Mouse (Mus musculus) gastrocnemius, postnatal 14 days (tissue): ENCODE data around the gene Jmjd7. TPM values are rescaled to one million over a fixed set of nuclear protein-coding genes. Genes with fewer than 3 reads are reported as not detected.

ENCODE experiments used
- DNase-seq: peaks from one replicate; pipeline ENCODE4 v3.0.0; 2021; ENCODE audit warnings: mixed read lengths
- intact Hi-C: fragments of 180-260 bp; cut with DNase I; formaldehyde crosslinking; loops from one replicate; pipeline ENCODE4 v1.15.1; 2025; ENCODE audit warnings: low total_unique reads
- microRNA-seq, 2 experiments: library from miRNA; unstranded; fragments of <30 nt; microRNA quantifications; one replicate each; pipeline ENCODE4 v1.2.0; 2021
- total RNA-seq, 2 experiments: library from RNA; stranded (reverse); gene quantifications; 2 replicates each; pipeline ENCODE4 v1.2.3; 2021

The Jmjd7 gene
- total RNA-seq, 2 experiments from 2014 or later = 3.0 to 4.7 TPM

DNA sequence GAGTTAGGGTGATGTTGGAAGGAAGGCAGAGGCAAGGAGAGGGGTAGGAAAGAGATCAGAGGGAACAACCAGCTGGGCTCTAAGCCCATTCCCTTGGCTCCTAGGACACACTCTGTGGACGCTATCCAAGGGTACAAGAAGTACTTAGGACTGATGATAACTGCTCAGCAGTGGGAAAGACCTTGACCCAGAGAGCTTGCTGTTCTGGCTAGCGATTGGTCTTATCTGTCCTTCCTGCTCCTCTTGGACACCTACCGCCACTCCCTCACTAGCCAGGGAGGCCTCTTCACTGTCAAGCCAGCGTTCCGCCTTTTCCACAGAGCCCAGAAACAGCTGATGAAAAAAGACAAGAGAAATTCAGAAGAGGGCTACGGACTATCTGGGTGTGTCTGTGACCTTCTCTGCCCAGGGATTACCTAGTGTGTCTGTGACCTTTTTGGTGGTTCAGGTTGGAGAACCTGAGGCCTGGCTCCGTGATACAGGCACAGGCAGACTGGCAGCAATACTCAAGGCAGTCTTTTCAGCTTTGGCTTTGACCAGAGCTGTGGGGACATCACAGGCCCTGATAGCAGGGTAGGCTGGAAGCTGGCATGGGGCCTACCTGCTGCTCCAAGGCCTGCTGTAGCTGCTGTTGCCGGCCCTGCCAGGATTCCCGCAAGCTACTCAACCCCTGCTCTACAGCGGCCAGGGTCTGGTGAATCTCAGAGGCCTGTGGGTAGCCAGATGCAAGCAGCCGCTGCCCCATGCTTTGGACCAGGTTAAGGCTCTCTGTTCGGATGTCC lies 27.7 kb downstream of the Jmjd7 start:
- intact Hi-C loops = no loop called here
- no peak for DNase-seq

DNA sequence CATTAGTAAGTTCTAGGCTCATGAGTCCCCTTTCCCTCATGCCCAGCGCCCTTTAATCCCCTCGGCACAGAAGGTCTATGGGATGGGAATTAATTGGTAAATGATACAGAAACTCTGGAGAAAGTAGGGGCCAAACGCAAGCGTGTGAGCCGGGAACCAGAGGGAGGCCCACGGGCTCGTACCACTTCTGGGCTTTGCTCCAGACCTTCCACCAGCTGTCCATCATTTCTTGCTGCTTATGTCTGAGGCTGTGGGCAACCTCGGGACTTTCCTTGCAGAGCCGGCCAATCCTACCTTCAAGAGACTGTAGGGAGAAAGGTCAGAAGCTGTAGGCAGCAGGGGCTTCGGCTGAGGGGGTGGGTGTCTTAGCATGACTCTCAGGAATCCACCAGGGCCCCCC lies 28.6 kb downstream of the Jmjd7 start:
- intact Hi-C loops = no loop called here
- DNase-seq = no peak

DNA sequence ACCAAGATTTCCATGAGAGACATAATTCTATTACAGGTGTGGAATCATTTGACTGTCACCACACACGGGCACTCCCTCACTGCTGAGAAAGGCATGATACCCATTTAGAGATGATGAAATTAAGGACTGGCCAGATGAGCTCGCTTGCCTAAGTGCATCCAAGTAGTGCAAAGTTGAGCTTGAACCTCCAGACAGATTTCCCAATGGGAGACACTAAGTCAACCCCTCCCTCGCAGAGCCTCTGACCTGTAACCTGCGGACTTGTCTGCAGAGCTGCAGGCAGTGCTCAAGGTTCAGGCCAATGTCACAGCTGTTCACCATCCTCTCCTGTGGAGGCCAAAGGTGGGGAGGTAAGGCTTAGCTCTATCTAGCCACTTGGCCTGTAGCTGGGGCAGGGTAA lies 31.5 kb downstream of the Jmjd7 start:
- no peak for DNase-seq
- intact Hi-C loops = no loop called here

DNA sequence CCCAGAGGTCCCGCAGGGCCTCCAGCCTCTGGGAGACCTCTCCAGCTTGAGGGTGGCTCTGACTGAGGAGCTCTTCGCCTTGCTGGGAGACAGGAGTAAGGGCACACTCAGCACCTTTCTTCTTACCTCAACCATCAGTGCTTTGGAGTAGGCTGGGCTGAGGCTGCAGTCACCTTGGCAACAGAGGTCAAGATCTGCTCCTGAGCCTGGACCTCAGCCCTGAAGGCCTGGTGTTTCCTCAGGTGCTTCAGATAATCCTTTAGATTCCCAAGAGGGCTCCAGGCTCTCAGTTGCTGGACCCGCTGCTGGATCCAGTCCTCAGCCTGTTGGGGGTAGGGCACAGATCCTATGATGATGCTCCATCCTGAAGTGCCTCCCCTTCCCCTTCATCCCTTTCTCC lies 32.2 kb downstream of the Jmjd7 start:
- intact Hi-C loops = no loop called here
- no peak for DNase-seq

DNA sequence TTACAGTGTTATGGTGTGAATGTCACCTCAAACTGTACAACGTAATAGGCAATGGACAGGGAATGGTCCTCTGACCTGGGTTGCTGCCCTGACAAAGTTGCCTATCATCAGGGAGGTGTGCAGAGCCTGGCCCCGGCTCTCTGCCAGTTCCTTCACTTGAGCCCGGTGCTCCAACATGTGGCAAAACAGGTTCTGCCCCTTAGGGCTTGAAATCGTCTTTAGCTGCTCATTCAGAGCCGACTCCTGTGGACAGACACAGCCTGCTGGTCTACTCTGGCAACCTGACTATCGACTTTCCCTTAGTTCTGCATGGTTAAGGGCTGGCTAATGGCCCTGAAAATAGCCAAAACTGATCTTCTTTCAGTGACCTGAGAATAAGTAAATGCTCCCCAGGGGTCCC lies 32.9 kb downstream of the Jmjd7 start:
- intact Hi-C loops = no loop called here

DNA sequence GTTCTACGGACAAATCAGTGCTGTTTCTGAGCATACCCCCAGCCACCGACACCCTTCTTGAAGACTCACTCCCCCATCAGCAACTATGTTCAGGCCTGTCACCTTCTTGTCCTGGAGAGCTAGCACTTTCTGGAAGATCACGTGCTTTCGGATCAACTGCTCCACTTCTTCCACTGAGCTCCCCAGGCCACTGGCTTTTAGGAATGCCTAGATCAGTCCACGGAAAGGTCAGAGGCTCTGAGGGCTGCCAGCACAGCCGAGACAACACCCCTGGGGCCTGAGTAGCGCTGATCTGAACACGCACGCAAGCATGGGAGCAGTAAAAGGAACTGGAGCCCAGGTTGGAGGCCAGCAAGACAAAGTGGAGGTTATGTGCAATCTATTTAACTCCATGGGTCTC lies 33.4 kb downstream of the Jmjd7 start:
- intact Hi-C loops = no loop called here
- DNase-seq = no peak

More for the DNA sequence above, 32.9 kb downstream of the Jmjd7 start:
- DNase-seq = no peak

DNA sequence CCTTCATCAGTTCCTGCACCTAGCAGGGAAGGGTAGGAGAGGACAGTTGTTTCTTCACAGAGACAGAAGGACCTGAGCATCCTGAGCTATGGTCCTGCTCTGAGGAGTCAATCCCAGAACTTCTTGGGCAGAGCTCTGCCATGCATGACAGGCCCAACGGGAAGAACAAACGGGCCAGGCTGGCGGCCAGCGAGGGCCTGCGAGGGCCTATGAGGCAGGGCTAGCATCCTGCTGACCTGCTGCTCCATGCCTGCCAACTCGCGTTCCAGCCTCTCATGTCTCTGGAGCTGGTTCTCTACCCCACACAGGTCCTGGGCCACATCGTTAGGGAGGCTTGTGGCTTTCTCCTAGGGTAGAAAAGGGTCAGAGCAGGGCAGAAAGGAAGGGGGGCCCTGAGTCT lies 35.0 kb downstream of the Jmjd7 start:
- intact Hi-C loops = no loop called here
- DNase-seq = no peak

DNA sequence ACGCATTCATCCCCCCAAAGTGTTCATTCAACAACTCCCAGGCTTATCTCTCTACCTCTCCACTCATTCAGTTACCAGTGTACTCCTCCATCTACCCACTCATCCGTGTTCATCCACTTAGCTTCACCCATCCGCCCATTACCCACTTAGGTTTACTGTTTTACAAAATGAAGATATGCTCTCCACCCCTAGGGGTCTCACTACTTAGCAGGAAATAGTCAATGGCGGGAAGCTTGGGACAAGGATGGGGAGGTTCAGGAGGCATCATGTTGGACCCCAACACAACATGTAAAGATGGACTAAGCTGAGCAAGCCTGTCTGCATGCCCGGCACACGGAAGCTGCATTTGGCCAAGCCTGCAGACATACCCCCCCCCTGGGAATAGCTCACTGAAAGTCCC lies 37.4 kb downstream of the Jmjd7 start:
- DNase-seq = no peak
- intact Hi-C loops = no loop called here

DNA sequence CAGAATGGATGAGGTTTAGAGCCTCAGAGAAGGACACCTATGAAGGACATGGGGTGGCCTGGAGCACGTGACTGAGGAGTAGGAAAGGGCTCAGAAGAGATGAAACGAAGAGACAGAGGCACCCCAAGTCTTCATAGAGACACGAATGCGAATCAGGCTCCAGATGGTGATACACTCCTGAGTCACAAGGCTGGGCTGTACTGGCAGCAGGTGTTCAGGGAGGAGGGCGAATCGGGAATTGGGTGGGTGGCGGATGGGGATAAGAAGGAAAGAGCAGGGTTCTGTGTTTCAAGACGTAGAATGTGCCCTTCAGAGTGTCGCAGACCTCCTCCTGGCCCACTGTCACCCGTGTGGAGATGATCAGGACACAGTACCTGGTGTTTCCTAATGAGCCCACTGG lies 38.0 kb downstream of the Jmjd7 start:
- intact Hi-C loops = no loop called here
- no peak for DNase-seq

DNA sequence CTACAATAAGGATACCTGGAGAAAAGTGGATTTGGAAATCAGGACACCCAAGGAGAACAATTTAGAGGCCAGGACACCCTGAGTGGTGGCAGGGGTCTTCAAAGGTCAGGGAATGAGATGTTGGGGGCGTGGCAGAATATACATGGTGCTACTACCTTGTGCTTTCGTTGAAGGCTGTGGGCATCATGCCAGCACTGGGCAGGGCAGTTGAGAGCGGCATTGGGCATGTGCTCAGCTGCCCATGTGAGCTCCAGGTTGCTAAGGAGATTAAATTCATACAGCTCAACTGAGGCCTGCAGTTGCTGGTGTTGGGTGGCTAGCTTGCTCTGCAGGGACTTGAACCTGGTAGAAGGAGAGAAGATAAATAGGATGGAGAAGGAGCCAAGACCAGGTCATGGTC lies 38.9 kb downstream of the Jmjd7 start:
- DNase-seq = no peak
- intact Hi-C loops = no loop called here

DNA sequence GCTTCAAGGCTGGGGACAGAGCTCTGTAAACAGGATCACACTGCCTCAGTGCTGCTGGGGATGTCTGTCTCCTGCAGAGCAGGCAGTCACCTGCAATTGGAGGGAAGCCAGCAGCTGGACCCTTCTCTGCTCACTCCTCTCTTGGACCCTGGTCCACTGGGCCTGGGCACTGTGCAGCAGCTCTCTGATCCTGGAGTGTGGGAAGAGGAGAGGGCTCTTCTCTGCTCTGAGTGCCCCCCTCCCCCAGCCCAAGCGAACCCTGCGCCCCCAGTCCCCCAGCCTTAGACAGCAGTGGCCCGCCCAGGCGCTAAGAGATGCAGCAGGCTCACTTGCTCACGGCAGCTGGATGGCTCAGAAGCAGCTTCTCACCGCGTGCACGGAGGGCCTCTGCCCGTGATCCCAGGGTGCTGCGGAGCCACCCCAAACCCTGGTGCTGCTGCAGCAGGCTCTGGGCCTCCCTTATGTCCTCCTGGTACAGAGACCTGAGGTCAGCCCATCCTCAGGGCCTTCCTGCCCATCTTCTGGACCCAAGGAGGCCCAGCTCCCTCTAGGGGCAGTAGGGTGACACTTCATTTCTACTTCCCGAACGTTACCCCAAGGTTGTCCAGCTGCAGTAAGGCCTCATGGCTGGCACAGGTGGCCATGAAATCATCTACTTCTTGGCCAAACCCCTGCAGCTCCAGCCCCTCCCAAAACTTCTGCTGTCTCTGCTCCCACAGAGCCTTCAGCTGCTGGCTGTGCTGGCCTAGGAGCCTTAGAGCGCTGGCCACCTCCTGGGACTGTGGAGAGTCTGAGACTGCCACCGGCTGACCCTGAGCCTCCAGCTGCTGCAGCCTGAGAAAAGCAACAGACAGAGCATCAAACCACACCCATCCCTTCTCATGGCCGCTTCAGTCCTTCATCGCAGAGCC lies 41.5 kb downstream of the Jmjd7 start:
- intact Hi-C loops = no loop called here
- peak; percentile 51 for DNase-seq

DNA sequence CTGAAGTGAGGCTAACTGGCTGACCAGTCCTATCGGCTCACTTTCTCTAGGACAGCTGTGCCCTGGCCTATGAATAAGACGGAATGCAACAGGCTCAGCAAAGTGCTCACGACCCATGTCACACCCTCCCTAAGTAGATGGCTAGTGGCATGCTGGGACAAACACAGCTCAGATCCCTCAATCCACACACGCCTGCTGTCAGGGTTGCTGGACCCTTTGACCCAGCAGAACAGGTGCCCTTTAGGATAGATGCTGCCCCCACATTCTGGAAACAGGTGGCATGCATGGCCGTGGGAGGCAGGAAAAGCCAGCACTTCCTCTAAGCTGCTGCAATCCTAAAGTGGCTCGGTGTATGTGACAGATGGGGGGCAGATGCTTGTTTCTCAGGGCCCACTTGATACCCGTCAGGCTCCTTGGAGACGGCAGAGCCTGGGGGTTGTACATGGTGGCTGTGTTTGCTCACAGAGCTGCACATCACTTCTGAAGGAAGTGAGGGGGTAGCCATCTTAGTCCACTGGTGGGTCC lies 42.2 kb downstream of the Jmjd7 start:
- no peak for DNase-seq
- intact Hi-C loops = no loop called here

DNA sequence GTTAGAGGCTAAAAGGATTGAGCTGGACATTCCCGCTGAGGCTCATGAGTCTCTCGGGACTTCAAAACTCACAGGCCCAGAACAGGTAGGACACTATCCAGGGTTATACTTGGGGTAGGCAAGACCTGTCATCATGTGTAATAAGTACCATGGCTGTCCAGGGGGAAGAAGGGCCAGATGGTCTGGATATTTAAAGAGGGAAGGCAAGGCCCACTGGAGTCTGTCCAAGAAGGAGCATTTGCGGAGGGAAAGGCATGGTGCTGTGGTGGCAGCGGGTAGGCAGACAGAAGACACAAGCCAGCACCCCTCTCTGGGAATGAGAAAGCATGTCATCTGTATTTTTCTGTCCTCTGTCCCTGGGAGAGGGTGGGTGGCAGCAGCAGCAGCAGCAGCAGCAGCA lies 46.8 kb downstream of the Jmjd7 start:
- no peak for DNase-seq
- intact Hi-C loops = no loop called here

DNA sequence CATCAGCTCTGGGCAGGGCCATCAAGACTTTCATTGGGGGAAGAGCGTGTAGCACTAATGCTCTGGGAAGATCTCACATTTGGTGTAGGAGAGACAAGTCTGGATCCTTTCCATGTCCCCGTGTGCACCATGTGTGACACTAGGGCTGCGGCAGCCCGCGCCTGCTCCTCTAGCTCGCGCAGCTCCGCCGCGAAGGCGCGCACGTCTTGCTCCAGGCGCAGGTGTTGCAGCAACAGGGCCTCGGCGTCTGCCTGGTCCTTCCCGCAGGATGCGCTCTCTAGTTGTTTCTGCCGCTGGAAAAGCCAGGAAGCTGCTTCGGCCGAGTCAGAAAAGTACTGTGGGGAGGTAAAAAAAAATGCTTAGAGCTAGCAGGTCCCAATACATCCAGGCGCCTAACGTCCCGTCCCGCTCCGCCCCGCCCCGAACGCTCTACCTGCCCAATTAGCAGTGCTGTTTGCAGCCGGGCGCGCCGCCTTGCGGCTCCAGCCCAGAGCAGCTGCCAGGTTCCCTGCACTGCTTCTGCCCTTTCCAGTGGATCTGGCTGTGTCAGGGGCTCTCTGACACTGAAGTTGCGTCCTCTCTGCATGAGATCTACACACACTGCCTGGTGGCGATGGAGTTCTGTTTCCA lies 48.9 kb downstream of the Jmjd7 start:
- peak; percentile 54 for DNase-seq
- intact Hi-C loops = no loop called here

Small RNA genes within 50 kb of the gene (microRNA-seq; reads per million reads assigned to microRNA genes)
- 0 to 0.50 reads per million in 2 experiments for gene Mir7665

Other genes starting within 250 kb of the Jmjd7 start
- 10 to 100 TPM; 12.7 to 12.9 TPM for gene Rpap1, start 239.9 kb upstream of the Jmjd7 start, total RNA-seq
- 1 to 10 TPM; 1.8 to 3.6 TPM for gene Tyro3, start 229.8 kb upstream of the Jmjd7 start, total RNA-seq
- 10 to 100 TPM; 30.3 to 33.9 TPM for gene Mga, start 130.3 kb upstream of the Jmjd7 start, total RNA-seq
- 1 to 10 TPM; 6.5 to 6.7 TPM for gene Mapkbp1, start 54.8 kb upstream of the Jmjd7 start, total RNA-seq
- under 1 TPM; 0.41 to 0.42 TPM for gene Gm28042, start within 50 bp of the Jmjd7 start, total RNA-seq
- gene Pla2g4b, start 5.9 kb downstream of the Jmjd7 start, total RNA-seq = under 1 TPM; 0.51 to 0.84 TPM
- gene Ehd4, start 127.1 kb downstream of the Jmjd7 start, total RNA-seq = 10 to 100 TPM; 72.8 to 89.4 TPM
- 10 to 100 TPM; 31.0 to 35.1 TPM for gene Pla2g4e, start 217.9 kb downstream of the Jmjd7 start, total RNA-seq